Mouse (Mus musculus): Measurements from ENCODE around the gene Rpia. TPM values are rescaled to one million over a fixed set of nuclear protein-coding genes. Genes with fewer than 3 reads are reported as not detected.

Rpia gene
- polyA plus RNA-seq, 1 experiment from 2014 or later = 6.4 TPM

DNA sequence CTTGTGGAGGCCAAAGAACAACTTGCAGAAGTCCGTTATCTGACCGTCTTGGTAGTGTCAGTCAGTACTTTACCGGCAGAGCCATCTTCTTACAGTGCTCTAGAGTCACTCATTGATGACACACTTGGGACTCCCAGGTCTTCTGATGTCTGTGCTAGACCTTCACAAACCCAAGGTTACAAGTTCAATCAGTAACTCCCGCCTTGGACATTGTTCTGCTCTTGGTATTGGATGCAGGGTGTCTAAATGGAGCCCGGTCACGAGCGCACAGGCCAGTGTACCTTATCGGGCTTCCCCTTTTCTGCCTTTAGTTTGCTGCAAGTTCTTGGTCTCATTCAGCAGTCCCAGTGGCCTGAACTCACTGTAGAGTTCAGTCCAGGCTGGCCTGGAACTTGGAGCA is 612 bp upstream of the Rpia start:
- 38% methylated on average over 8 of the region's 8 CpGs for WGBS
- no peak for TF ChIP-seq CTCF (IDR thresholded peaks at IDR 0.05; ENCODE audit: low read depth)
- Histone ChIP-seq H3K4me2 (replicated peaks; ENCODE audit: low read depth) (peak overlapping the region; percentile 89), H3K9ac (ENCODE audit: low read depth, low read length) (peak overlapping the region; percentile 76; the same call in 1 of the 2 replicates), H3K36me3 (ENCODE audit: control insufficient read depth, insufficient read depth) (no peaks in the 10 kb centered on the region), H3K4me3 (ENCODE audit: low read depth, low read length) (peak overlapping the region; percentile 78), H3K9me3 (ENCODE audit: control insufficient read depth) (no peaks in the 10 kb centered on the region), H3K27me3 (replicated peaks; ENCODE audit: control insufficient read depth, insufficient read depth, low read length) (no peaks in the 10 kb centered on the region), H3K27ac (ENCODE audit: low read depth, low read length) (peak overlapping the region; percentile 41; the same call in 1 of the 2 replicates), H3K4me1 (replicated peaks; ENCODE audit: control insufficient read depth, insufficient read depth, low read length) (peaks cover 5% of the 10 kb centered on the region; the same call in 1 of the 2 replicates)
- ATAC-seq = 0 out of 2 replicates have a peak, but pooled peaks have one; percentile 2

DNA sequence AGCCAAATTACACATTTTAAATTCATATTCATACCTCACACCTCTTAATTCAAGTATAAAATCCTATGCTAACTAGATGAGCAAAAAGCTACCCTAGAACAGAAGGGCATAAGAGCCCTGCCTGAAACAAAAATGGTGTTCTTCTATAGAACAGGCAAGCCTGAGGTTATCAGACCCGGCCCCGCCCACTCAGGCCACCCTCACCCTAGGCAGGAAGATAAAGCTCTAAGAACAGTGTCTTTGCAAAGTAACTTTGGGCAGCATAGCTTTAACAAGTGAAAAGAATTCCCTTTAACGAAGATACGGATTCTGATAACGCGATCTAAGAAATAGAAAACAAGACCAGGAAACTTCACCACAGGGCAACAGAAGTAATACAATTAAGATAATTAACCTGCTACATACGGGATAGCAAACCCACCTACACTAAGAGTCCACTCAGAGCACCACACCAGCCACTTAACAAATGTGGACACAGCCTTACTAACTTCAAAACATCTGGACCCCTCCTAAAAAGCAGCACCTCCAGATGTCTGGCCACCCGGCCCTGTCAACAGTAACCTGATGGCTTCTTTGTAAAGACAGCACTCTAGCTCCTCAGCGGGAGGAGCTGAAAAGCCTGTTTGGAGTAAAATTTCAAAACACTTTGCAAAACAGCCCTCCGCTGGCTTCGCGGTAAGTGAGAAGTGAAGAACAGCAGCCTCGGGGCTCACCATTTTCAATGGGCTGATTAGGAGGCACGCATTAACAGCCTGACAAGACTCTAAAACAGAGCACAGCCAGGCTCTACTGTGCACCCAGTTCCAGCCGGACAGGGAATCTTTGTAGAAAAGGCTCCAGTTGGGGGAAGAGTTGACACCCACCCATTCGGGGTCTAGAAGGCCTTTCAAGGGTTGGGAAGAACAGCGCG is 925 bp downstream of the Rpia start:
- H3K27me3 ChIP-seq (replicated peaks; ENCODE audit: control insufficient read depth, insufficient read depth, low read length) = no peaks in the 10 kb centered on the region
- no peak for TF ChIP-seq CTCF (IDR thresholded peaks at IDR 0.05; ENCODE audit: low read depth)
- peaks cover 10% of the 10 kb centered on the region; the same call in 1 of the 2 replicates for H3K4me1 ChIP-seq (replicated peaks; ENCODE audit: control insufficient read depth, insufficient read depth, low read length)
- 0 out of 2 replicates have a peak, but pooled peaks have one; percentile 0 for ATAC-seq
- H3K27ac ChIP-seq (ENCODE audit: low read depth, low read length) = peak overlapping the region; percentile 90
- no peaks in the 10 kb centered on the region for H3K9me3 ChIP-seq (ENCODE audit: control insufficient read depth)
- WGBS = 2% methylated on average over 18 of the region's 18 CpGs
- no peaks in the 10 kb centered on the region for H3K36me3 ChIP-seq (ENCODE audit: control insufficient read depth, insufficient read depth)
- H3K9ac ChIP-seq (ENCODE audit: low read depth, low read length) = peak overlapping the region; percentile 76
- peak overlapping the region; percentile 78 for H3K4me3 ChIP-seq (ENCODE audit: low read depth, low read length)
- H3K4me2 ChIP-seq (replicated peaks; ENCODE audit: low read depth) = peak overlapping the region; percentile 89

DNA sequence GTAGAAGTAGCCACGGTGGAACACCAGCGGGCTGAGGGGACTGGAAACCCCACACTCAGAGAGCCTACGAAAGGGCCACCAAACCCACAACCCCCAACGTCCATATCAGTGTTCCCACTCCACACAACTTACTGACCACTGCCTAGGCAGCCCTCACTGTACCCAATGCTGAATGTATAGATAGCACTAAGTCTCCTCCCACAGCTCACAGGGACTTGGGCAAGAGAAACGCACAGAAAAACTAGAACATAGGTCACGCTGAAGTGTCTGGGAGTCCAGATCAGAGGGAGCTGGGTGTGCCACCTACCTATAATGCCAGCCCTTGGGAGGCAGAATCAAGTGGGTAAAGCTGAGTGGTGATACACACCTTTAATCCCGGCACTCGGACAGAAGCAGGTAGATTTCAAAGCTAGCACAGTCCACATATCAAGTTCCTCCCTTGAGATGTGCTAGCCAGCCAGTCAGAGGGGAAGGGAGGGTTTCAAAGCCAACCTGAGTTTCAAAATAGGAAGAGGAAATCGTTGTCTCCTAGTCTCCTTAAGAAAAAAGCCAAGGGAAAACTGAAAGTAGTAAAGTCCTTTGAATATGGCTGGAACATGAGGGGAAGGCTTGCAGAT is 1.9 kb downstream of the Rpia start:
- WGBS = 52% methylated on average over 9 of the region's 9 CpGs
- TF ChIP-seq CTCF (IDR thresholded peaks at IDR 0.05; ENCODE audit: low read depth) = no peak
- Histone ChIP-seq H3K36me3 (ENCODE audit: control insufficient read depth, insufficient read depth) (peaks cover 2% of the 10 kb centered on the region), H3K9ac (ENCODE audit: low read depth, low read length) (peak overlapping the region; percentile 34; the same call in 1 of the 2 replicates), H3K9me3 (ENCODE audit: control insufficient read depth) (no peaks in the 10 kb centered on the region), H3K27ac (ENCODE audit: low read depth, low read length) (peak overlapping the region; percentile 90), H3K4me1 (replicated peaks; ENCODE audit: control insufficient read depth, insufficient read depth, low read length) (peaks cover 10% of the 10 kb centered on the region; the same call in 1 of the 2 replicates), H3K4me3 (ENCODE audit: low read depth, low read length) (peak overlapping the region; percentile 78), H3K27me3 (replicated peaks; ENCODE audit: control insufficient read depth, insufficient read depth, low read length) (no peaks in the 10 kb centered on the region), H3K4me2 (replicated peaks; ENCODE audit: low read depth) (peak overlapping the region; percentile 89)
- ATAC-seq = peak; percentile 41

DNA sequence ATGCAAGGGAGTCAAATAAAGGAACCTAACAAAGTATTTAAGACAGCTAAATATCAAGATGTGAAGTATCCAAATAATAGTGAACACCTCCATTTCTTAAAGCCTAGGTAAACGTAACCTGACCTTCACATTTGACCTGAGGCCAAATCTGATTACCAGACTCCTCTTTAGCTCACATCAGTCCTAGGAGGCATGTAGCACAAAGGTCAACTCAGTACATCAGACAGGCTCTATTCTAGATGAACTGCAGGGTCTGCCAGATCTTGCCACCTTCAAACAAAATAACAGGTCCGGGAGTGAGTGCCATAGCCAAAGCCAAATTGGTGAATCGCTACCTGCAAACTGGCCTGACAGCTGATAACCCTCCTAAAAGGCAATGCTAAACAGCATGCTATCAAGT is 2.9 kb downstream of the Rpia start:
- Histone ChIP-seq H3K27ac (ENCODE audit: low read depth, low read length) (no peak overlapping the region; the same call in 1 of the 2 replicates), H3K9me3 (ENCODE audit: control insufficient read depth) (no peaks in the 10 kb centered on the region), H3K9ac (ENCODE audit: low read depth, low read length) (no peak overlapping the region), H3K4me2 (replicated peaks; ENCODE audit: low read depth) (peak overlapping the region; percentile 89), H3K36me3 (ENCODE audit: control insufficient read depth, insufficient read depth) (peaks cover 11% of the 10 kb centered on the region), H3K27me3 (replicated peaks; ENCODE audit: control insufficient read depth, insufficient read depth, low read length) (no peaks in the 10 kb centered on the region), H3K4me3 (ENCODE audit: low read depth, low read length) (no peak overlapping the region), H3K4me1 (replicated peaks; ENCODE audit: control insufficient read depth, insufficient read depth, low read length) (peaks cover 10% of the 10 kb centered on the region; the same call in 1 of the 2 replicates)
- no peak for TF ChIP-seq CTCF (IDR thresholded peaks at IDR 0.05; ENCODE audit: low read depth)
- 74% methylated on average over 3 of the region's 3 CpGs for WGBS
- ATAC-seq = no peak

GRCm38 (mm10) chr6:70787524-70787923 is 4.5 kb downstream of the Rpia start:
- no peaks in the 10 kb centered on the region for H3K9me3 ChIP-seq (ENCODE audit: control insufficient read depth)
- no peak overlapping the region for H3K9ac ChIP-seq (ENCODE audit: low read depth, low read length)
- WGBS = 17% methylated on average over 2 of the region's 2 CpGs
- no peak overlapping the region; the same call in 1 of the 2 replicates for H3K4me2 ChIP-seq (replicated peaks; ENCODE audit: low read depth)
- peaks cover 17% of the 10 kb centered on the region for H3K36me3 ChIP-seq (ENCODE audit: control insufficient read depth, insufficient read depth)
- H3K27ac ChIP-seq (ENCODE audit: low read depth, low read length) = no peak overlapping the region; the same call in 1 of the 2 replicates
- ATAC-seq = no peak
- peaks cover 7% of the 10 kb centered on the region; the same call in 1 of the 2 replicates for H3K4me1 ChIP-seq (replicated peaks; ENCODE audit: control insufficient read depth, insufficient read depth, low read length)
- H3K4me3 ChIP-seq (ENCODE audit: low read depth, low read length) = no peak overlapping the region
- no peak for TF ChIP-seq CTCF (IDR thresholded peaks at IDR 0.05; ENCODE audit: low read depth)
- H3K27me3 ChIP-seq (replicated peaks; ENCODE audit: control insufficient read depth, insufficient read depth, low read length) = no peaks in the 10 kb centered on the region

GRCm38 (mm10) chr6:70785852-70786251 is 6.2 kb downstream of the Rpia start:
- 0 out of 2 replicates have a peak overlapping the region, but pooled peaks have one; percentile 3 for H3K27ac ChIP-seq (ENCODE audit: low read depth, low read length)
- WGBS = 30% methylated on average over 3 of the region's 3 CpGs

More at GRCm38 (mm10) chr6:70785852-70786251, 6.2 kb downstream of the Rpia start:
- H3K4me1 ChIP-seq (replicated peaks; ENCODE audit: control insufficient read depth, insufficient read depth, low read length) = peaks cover 6% of the 10 kb centered on the region; the same call in 1 of the 2 replicates
- TF ChIP-seq CTCF (IDR thresholded peaks at IDR 0.05; ENCODE audit: low read depth) = no peak
- no peak overlapping the region for H3K9ac ChIP-seq (ENCODE audit: low read depth, low read length)
- H3K9me3 ChIP-seq (ENCODE audit: control insufficient read depth) = no peaks in the 10 kb centered on the region
- no peaks in the 10 kb centered on the region for H3K27me3 ChIP-seq (replicated peaks; ENCODE audit: control insufficient read depth, insufficient read depth, low read length)
- no peak for ATAC-seq
- no peak overlapping the region for H3K4me2 ChIP-seq (replicated peaks; ENCODE audit: low read depth)
- peaks cover 17% of the 10 kb centered on the region for H3K36me3 ChIP-seq (ENCODE audit: control insufficient read depth, insufficient read depth)
- no peak overlapping the region for H3K4me3 ChIP-seq (ENCODE audit: low read depth, low read length)
